Mouse (Mus musculus) adrenal gland, postnatal 10 days (tissue): ENCODE measurements around the gene Rbm44. TPM values are rescaled to one million over a fixed set of nuclear protein-coding genes. Genes with fewer than 3 reads are reported as not detected.

Source experiments
- DNase-seq: peaks from one replicate; pipeline ENCODE4 v3.0.0; 2021; ENCODE audit warnings: mixed read lengths
- total RNA-seq, 2 experiments: library from RNA; stranded (reverse); gene quantifications; 2 replicates each; pipeline ENCODE4 v1.2.3; 2021

Gene Rbm44
- total RNA-seq, 2 experiments from 2014 or later, result 0.21 to 0.30 TPM

GRCm38 (mm10) chr1:91179533-91180173 is 34.8 kb downstream of the Rbm44 start, which contains the start of gene Ramp1:
Gene Ramp1, plus strand, starts transcription at chr1:91179822.
- peak; percentile 58 for DNase-seq

DNA sequence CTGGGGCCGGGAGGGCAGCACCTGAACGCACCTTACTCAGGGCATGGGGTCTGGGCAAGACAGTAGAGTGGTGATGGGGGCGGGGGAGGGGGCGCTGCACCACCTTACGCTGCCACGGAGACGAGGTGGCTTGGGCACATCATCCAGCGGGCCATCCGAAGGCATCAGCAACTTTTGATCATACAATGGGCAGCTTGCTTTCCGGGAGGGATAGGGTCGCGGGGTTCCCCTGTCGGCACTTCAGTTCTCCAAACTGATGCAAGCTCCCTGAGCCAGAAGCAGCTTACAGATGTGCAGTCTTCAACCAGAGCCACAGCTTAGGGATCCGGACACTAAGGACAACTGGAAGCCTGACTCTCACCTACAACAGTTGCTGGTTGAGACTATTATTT is 35.3 kb downstream of the Rbm44 start:
- DNase-seq, result no peak

GRCm38 (mm10) chr1:91180723-91181122 is 35.8 kb downstream of the Rbm44 start:
- DNase-seq, result no peak

GRCm38 (mm10) chr1:91181261-91181660 is 36.4 kb downstream of the Rbm44 start:
- DNase-seq, result no peak

DNA sequence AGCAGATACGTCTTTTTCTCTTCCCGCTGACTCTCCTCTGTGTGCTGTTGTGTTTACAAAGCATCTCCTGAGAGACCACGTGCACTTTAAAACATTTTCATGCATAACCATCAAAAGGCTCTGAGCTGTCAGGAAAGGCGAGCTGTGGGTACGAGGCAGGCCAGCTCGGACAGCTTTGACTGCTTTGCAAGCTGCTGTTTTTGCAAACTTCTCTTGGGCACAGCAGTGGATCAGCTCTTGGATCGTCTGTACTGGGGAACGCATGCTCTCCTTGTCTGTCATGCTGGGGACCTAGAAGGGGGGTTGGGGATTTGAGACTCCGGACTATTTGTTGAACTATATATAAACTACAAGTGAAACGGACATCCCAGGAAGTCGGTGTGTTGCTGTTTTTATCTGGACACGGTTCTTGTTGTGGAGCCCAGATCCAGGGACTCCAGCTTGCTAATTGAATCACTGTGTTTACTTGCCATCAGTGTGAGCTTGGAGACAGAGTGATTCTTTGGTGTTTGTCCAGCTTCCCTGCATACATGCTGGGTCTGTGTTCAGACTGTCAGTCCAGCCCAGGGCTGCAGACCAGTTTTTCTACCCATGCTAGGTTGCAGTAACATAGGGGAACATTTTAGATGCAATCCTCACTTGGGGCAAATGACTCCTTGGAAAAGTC is 37.0 kb downstream of the Rbm44 start:
- no peak for DNase-seq

GRCm38 (mm10) chr1:91183305-91183704 is 38.4 kb downstream of the Rbm44 start:
- DNase-seq, result no peak

DNA sequence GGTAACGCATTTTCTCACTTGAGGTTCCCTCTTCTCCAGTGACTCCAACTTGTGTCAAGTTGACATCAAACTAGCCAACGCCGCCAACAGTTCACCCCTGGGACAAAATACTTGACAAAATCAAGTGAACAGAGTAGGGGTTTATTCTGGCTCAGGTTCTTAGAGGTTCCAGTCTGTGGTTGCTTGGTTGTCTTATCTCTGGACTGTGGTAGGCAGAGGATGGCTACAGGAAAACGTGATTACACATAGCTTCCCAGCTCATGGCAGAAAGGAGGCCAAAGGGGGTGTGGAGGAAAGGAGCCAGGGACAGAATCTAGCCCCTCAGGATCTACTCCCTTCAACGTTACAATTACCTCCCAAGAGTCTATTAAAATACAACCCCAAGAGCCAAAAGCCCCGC is 41.8 kb downstream of the Rbm44 start:
- DNase-seq, result no peak

DNA sequence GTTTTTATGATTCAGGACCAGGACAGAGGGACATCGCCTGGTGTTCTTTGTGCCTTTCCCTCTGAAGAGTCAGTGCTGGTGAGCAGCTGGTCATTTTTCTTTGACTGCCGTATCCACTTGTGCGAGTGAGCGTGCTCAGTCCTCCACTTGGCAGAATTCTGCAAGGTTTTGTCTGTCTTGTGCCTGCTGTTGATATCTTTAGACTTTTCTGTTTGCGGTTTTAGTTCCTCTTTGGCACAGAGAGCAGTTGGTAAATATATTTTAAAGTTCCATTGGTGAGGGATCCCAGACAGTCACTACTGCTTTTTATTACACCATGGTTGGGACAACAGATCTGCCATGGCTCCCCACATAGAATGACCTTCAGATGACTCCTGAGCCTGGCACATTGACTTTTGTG is 42.4 kb downstream of the Rbm44 start:
- DNase-seq, result no peak

DNA sequence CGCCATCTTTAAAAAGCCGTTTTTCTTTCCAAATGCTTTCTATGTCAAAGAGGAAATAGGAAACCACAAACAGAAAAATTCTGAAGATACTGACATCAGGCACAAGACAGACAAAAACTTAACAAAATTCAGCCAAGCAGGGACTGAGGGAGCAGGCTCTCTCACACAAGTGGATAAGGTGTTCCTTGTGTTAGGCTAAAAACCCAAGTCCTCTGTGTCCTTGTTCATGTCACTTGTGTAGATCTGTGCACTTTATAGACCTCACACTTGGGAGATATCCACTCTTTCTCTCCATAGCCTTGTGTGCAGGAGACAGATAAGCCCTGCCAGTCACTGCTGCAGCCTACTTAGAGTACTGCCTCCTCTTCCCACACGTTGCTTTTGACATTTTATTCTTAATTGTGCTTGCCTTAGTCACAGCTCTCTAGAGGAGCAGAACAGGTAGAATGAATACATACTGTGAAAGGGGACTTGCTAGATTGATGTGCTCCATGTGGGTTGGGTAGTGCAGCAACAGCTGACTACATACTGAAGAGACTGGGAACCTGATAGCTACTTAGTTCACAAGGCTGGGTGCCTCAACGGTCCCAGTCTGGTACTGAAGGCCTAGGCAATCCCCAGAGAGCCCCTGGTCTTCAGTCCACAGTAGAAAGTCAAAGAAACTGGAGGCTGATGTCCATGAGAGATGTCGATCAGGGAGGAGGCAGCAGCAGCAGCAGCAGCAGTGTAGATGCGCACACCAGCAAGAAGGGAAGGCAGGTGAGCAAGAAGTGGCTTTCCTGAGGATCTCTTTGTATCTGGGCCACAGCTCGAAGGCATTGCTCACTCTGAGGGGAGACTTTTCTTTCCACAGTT is 43.1 kb downstream of the Rbm44 start:
- DNase-seq, result no peak

GRCm38 (mm10) chr1:91188851-91189460 is 44.1 kb downstream of the Rbm44 start:
- DNase-seq, result no peak

GRCm38 (mm10) chr1:91192184-91192583 is 47.3 kb downstream of the Rbm44 start:
- no peak for DNase-seq

GRCm38 (mm10) chr1:91193242-91193641 is 48.4 kb downstream of the Rbm44 start:
- DNase-seq, result no peak

- no peak for DNase-seq
Observed at GRCm38 (mm10) chr1:91193680-91194079, 48.8 kb downstream of the Rbm44 start.

- no peak for DNase-seq
Observed at GRCm38 (mm10) chr1:91199793-91200192, 54.9 kb downstream of the Rbm44 start.

GRCm38 (mm10) chr1:91201122-91201521 is 56.2 kb downstream of the Rbm44 start:
- DNase-seq, result no peak

DNA sequence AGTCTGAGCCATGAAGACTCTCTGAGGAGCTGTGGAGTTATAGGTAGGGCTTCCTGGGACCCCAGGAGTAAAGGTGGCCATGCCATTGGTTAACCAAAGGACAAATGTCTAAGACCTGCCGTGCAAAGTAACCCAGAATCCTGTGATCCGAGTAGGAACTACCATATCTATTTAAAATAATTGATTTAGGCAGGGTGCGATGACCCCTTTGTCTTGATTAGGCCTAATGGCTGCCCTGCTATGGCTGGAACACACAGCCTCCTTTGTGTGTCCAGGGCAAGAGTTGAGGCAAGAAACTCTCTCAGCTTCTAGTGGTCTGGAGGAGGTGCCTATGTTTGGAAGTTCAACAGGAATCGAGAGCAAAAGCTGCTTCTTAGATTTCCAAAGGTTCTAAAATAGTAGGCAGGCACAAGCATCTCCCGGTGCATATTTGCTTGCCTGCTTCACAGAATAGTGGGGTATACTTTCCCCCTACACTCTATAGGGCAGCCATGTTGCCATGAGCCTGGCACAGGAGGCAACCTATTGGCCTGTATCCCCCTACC is 59.4 kb downstream of the Rbm44 start:
- no peak for DNase-seq

GRCm38 (mm10) chr1:91205651-91206050 is 60.8 kb downstream of the Rbm44 start:
- no peak for DNase-seq

GRCm38 (mm10) chr1:91206336-91206735 is 61.4 kb downstream of the Rbm44 start:
- no peak for DNase-seq

GRCm38 (mm10) chr1:91206873-91207272 is 62.0 kb downstream of the Rbm44 start:
- no peak for DNase-seq

DNA sequence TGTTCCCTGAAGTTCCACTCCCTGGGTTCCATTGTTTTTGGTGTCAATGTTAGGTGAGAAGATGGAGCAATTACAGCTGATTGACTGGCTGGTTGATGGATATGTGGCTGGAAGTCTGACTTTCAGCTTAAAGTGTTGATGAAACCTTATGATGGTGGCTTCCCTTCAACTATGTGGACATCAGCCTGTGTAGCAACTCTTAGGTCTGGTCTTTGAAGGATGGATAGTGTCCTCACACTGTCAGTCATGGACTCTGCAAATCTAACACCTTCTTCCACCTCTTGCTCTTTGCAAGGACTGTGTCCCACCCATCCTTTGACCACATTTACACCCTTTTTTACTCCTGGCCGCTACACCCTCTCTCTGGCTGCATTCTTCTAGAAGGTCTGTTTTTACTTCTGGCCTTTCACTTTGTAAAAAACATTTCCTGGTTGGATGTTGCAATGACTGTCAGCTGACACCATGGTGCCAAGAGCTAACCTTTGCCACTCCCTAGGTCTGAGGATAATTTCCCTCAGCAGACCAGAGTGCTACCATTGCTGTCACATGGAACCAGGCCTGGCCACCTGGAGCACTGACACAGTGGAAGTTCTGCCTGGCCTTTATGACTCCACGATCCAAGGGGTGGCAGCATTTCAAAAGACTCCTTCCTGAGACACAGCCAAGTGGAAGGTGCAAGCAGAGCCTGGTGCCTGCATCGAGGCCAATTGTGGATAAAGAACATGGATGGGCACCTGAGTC is 62.6 kb downstream of the Rbm44 start:
- peak; percentile 38 for DNase-seq

- DNase-seq, result no peak
Observed at GRCm38 (mm10) chr1:91209343-91209742, 64.5 kb downstream of the Rbm44 start.

DNA sequence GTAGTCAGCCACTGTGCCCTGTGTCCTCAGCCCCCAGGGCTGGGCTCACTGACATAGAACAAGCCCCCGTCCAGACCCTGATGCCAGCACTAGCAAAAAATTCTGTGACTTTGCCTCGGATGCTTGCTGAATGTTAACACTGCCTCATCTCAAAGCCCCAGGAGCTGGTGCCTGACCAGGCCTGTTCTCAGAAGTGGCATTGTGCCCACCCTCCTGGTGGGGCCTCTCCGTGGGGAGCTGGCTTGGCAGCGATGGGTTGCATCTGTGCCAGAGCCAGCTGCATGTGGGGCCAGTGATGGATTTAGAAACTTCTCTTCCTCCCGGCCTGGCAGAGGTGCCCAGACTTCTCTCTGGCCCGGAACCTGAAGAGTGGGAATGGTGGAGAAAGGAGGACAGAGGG is 64.9 kb downstream of the Rbm44 start:
- peak; percentile 83 for DNase-seq
